Mouse (Mus musculus) hindbrain, embryonic 13.5 days (tissue): ENCODE results near the gene Tprn. TPM values are rescaled to one million over a fixed set of nuclear protein-coding genes. Genes with fewer than 3 reads are reported as not detected.
"Not testable (repeated sequence)": the region's sequence is repeated elsewhere in the genome, so short reads cannot be mapped to it uniquely, and the experiment has no call there.

Source experiments
- ATAC-seq: fragments of 200-750 bp; cut with Nextera tagmentation; 2 replicates; pipeline ENCODE4 v1.8.0; 2017; ENCODE audit warnings: moderate TSS enrichment; ENCODE audit not compliant: low FRiP score
- H3K27ac ChIP-seq: fragments of 300-500 bp; sonication (generic); 2 replicates; pipeline ENCODE4 v1.5.1; 2015; ENCODE audit warnings: inconsistent platforms, mild to moderate bottlenecking, moderate library complexity
- H3K27me3 ChIP-seq: fragments of 300-500 bp; sonication (generic); 2 replicates; pipeline ENCODE4 v1.6.1; 2015; ENCODE audit warnings: mild to moderate bottlenecking, inconsistent platforms
- H3K36me3 ChIP-seq: fragments of 300-500 bp; sonication (generic); 2 replicates; pipeline ENCODE4 v1.6.1; 2015; ENCODE audit warnings: mild to moderate bottlenecking, inconsistent platforms
- H3K4me1 ChIP-seq: fragments of 300-500 bp; sonication (generic); replicated peaks from 2 replicates; pipeline ENCODE4 v1.6.1; 2015; ENCODE audit warnings: inconsistent platforms
- H3K4me2 ChIP-seq: fragments of 300-500 bp; sonication (generic); 2 replicates; pipeline ENCODE4 v1.6.1; 2015; ENCODE audit warnings: inconsistent platforms, mild to moderate bottlenecking, moderate library complexity
- H3K4me3 ChIP-seq: fragments of 300-500 bp; sonication (generic); 2 replicates; pipeline ENCODE4 v1.5.1; 2015; ENCODE audit warnings: mild to moderate bottlenecking, inconsistent platforms
- H3K9ac ChIP-seq: fragments of 300-500 bp; sonication (generic); 2 replicates; pipeline ENCODE4 v1.6.1; 2015; ENCODE audit warnings: mild to moderate bottlenecking, inconsistent platforms
- H3K9me3 ChIP-seq: fragments of 300-500 bp; sonication (generic); 2 replicates; pipeline ENCODE4 v1.6.1; 2016; ENCODE audit warnings: inconsistent platforms
- WGBS: fragments of 180-500 bp; shearing (Covaris S2); methylation state at CpG from one replicate; pipeline ENCODE4 v1.1.7; 2015; 5-methylcytosine and 5-hydroxymethylcytosine counted together
- polyA plus RNA-seq: library from polyadenylated mRNA; unstranded; fragments of >200 nt; fragmentation: Nextera tagmentation; extraction: Ambion mirVana; gene quantifications from 2 replicates; pipeline ENCODE4 v1.2.1, GENCODE M21; 2015

The Tprn gene
- polyA plus RNA-seq, 1 experiment from 2014 or later = 17.6 TPM

DNA sequence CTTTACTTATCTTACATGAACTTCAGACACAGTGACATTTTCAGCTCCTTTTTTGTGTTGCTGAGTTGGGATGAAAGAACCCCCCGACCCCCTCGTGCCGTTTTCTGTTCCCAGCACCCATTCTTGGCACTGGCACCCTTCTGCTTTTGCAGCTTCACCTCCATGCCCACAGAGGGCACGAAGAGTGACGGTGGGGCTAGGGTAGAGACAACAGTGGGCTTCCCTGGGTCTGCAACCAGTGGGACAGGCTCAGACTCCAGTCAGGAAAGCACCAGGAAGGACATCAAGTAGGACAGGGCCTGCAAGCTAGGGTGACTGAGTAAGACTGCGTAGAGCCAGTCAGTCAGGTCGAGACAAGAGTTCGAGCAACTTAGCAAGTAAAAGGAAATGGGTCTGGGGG is 22.1 kb upstream of the Tprn start:
- H3K36me3 ChIP-seq = peaks cover 9% of the 10 kb centered on the region
- ATAC-seq = peak; percentile 14
- H3K4me1 ChIP-seq = peaks cover 42% of the 10 kb centered on the region
- H3K27me3 ChIP-seq = peaks cover 37% of the 10 kb centered on the region
- peak overlapping the region; percentile 68 for H3K27ac ChIP-seq
- no peaks in the 10 kb centered on the region for H3K9me3 ChIP-seq
- 53% methylated on average over 8 of the region's 8 CpGs for WGBS
- H3K9ac ChIP-seq = peak overlapping the region; percentile 90
- H3K4me3 ChIP-seq = peak overlapping the region; percentile 70
- H3K4me2 ChIP-seq = peak overlapping the region; percentile 89

DNA sequence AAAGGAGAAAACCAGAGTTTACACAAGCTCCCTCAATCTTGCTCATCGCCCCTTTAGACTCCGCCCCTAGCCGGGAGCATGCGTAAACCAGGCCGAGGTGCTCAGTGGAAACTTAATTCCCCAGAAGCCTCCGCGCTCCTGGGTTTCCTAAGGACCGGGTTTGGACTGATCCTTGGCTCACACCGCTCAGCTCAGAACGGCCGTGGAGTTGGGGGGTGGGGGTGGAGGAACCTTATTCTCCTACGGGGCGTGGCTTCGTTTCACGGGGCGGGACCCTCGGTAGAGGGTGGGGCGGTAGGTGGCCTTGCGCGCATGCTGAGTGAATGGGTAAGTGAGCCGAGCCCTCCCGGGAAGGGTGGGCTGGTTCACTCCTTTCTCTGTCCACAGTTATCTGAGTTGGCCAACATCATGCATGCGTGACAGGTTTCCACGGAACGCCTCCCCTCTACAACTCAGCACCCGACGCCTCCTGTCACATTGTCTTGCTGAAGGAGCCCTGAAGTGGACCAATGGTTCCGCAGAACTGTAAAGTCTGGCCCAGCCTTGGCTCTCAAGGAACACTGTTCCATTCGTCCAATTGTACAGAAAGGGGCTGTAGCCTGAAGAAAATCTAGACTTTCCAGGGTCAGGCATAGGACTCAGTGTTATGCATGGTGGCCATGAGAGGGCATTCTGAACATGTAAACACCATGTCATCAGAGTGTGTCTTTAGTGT is 21.5 kb upstream of the Tprn start:
- H3K4me2 ChIP-seq = peak overlapping the region; percentile 89
- ATAC-seq = peak; percentile 60
- WGBS = 1% methylated on average over 29 of the region's 29 CpGs
- H3K27me3 ChIP-seq = peaks cover 33% of the 10 kb centered on the region
- H3K9ac ChIP-seq = peak overlapping the region; percentile 90
- peak overlapping the region; percentile 78 for H3K27ac ChIP-seq
- peak overlapping the region; percentile 70 for H3K4me3 ChIP-seq
- H3K4me1 ChIP-seq = peaks cover 42% of the 10 kb centered on the region
- peaks cover 14% of the 10 kb centered on the region for H3K36me3 ChIP-seq
- H3K9me3 ChIP-seq = no peaks in the 10 kb centered on the region

DNA sequence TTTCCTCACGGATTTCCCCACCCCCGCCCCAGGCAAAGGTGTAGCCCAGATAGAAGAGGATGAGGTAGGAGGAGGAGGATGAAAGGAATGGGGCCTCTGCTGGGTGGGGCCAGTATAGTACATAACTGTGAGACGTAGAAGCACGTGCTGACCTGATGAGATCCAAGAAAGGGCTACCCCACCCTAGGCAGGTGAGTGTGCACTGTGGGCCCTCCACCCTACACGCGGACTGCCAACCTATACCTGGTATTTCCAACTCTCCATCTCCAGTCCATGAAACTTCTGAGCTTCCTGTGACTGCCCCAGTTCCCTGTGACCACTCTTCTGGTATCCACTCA is 21.0 kb upstream of the Tprn start:
- Histone ChIP-seq H3K4me1 (peaks cover 42% of the 10 kb centered on the region), H3K4me3 (peak overlapping the region; percentile 70), H3K36me3 (peaks cover 19% of the 10 kb centered on the region), H3K9me3 (no peaks in the 10 kb centered on the region), H3K27ac (peak overlapping the region; percentile 78), H3K27me3 (peaks cover 28% of the 10 kb centered on the region), H3K9ac (peak overlapping the region; percentile 90), H3K4me2 (peak overlapping the region; percentile 89)
- 18% methylated on average over 6 of the region's 6 CpGs for WGBS
- ATAC-seq = peak; percentile 40

DNA sequence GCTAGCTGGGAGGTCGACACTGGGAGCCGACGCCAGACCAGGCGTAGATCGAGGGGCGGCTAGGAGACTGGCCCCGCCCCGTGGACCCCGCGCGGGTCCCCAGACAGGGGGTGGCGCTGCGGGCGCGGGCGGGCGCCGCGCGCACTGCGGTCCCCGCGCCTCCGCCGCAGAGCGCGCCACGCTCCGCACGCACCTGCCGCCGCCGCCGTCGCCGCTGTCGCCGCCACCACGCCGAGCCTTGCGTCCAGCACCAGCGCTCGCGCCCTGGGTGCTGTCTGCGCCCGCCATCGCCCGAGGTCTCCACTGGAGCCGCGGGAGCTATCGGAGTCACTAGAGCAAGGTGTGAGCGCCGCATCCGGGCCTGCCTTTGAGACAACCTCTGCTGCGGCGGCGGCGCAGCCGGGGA is 20.3 kb upstream of the Tprn start, which contains the start of the genes Rnf208 and Cysrt1:
Gene Rnf208, plus strand, starts transcription at position 155 of the 406 bp plus-strand sequence.
Gene Cysrt1, minus strand, starts transcription at position 352 of the 406 bp plus-strand sequence.
- peaks cover 22% of the 10 kb centered on the region for H3K27me3 ChIP-seq
- 0% methylated on average over 45 of the region's 59 CpGs for WGBS
- ATAC-seq = peak; percentile 52

DNA sequence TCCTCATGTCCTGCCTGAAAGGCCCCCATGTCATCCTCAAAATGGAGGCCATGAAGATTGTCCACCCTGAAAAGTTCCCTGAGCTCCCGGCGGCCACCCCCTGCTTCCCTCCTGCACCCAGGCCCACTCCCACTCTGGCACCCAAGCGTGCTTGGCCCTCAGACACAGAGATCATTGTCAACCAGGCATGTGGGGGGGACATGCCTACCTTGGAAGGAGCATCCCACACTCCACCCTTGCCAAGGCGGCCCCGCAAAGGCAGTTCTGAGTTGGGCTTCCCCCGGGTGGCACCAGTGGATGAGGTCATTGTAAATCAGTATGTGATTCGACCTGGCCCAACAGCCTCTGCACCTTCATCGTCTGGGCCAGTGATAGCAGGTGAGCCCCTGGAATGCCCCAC is 19.1 kb upstream of the Tprn start:
- Histone ChIP-seq H3K27me3 (peaks cover 10% of the 10 kb centered on the region; the same call in 1 of the 2 replicates), H3K4me2 (peak overlapping the region; percentile 89), H3K36me3 (peaks cover 38% of the 10 kb centered on the region), H3K9me3 (no peaks in the 10 kb centered on the region), H3K9ac (peak overlapping the region; percentile 90), H3K27ac (no peak overlapping the region), H3K4me3 (peak overlapping the region; percentile 70), H3K4me1 (peaks cover 42% of the 10 kb centered on the region)
- 81% methylated on average over 8 of the region's 8 CpGs for WGBS
- no peak for ATAC-seq

More for the DNA sequence above, 20.3 kb upstream of the Tprn start, which contains the start of the genes Rnf208 and Cysrt1:
- Histone ChIP-seq H3K36me3 (peaks cover 26% of the 10 kb centered on the region), H3K9me3 (no peaks in the 10 kb centered on the region), H3K4me2 (peak within 1 kb of the TSS; percentile 89), H3K27ac (peak within 1 kb of the TSS; percentile 78), H3K9ac (peak within 1 kb of the TSS; percentile 90), H3K4me1 (peaks cover 42% of the 10 kb centered on the region), H3K4me3 (peak within 1 kb of the TSS; percentile 70)

DNA sequence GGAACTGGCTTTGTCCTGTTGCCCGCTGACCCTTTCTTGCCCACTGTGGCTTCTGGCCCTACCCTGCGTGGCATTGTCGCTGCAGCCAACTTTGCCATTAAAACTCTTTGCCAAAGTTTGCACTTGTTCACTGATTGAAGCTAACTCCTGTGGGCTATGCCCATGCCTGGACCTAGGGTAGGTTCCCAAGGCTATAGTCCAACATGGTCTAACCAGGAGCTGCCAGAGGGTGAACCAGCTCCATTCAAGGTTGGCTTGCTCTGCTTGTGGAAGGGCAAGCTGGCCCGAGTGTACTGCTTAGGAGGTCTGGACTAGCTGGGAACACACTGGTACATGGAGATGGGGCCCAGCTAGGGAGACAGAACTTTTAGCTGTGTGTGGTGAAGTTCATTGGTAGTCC is 18.3 kb upstream of the Tprn start:
- no peak for ATAC-seq
- Histone ChIP-seq H3K27ac (no peak overlapping the region), H3K9me3 (no peaks in the 10 kb centered on the region), H3K4me1 (peaks cover 42% of the 10 kb centered on the region), H3K36me3 (peaks cover 46% of the 10 kb centered on the region), H3K27me3 (peaks cover 7% of the 10 kb centered on the region; the same call in 1 of the 2 replicates), H3K9ac (no peak overlapping the region), H3K4me2 (no peak overlapping the region), H3K4me3 (no peak overlapping the region)
- WGBS = 95% methylated on average over 4 of the region's 4 CpGs

DNA sequence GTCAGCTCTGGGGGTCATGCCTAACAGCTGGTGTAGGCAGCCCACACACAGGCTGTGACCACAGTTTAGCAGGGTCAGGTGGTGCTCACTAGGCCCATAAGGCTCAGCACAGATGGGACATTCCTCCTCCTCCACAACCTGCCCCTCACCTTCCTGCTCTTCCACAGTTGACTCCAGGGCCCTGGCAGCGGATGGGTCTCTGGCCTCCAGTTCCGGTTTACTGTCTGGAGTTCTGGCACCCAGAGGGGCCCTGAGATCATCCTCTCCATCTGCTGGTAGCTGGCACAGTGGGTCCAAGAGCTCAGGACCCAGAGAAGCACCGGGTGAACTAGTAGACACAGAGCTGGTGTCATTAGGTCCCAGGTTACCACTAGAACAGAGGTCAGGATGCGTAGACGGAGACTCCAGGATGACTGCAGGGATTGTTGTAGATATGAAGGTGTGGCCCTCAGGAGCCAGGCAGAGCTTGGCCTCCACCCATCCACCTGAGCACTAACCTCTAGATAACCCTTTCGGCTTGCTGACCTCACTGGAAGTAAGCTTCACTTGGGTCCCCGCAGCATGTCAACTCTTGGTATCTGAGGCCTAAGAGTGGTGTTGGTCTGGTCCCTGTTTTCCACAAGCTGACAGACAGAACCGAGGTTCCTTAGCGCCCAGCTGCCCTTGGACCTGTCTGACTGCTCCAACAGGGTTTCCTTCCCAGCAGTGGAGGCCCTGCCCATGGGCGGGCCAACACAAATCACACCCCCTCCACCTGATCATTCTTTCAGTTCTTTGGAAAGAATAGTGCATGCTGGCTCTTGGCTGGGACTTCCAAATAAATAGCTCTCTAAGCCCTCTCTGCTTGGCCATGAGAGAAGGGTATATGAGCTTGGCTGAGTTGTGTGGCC is 16.0 kb upstream of the Tprn start, which contains the start of gene AL732309.1:
Gene AL732309.1, minus strand, starts transcription at position 681 of the 890 bp plus-strand sequence.
- no peak for ATAC-seq
- Histone ChIP-seq H3K4me3 (no peak within 1 kb of the TSS), H3K36me3 (peaks cover 69% of the 10 kb centered on the region), H3K4me1 (peaks cover 30% of the 10 kb centered on the region), H3K27me3 (0 out of 2 replicates have a peak, but pooled peaks cover 2% of the 10 kb centered on the region), H3K9ac (no peak within 1 kb of the TSS), H3K9me3 (no peaks in the 10 kb centered on the region), H3K4me2 (no peak within 1 kb of the TSS), H3K27ac (no peak within 1 kb of the TSS)
- WGBS = 93% methylated on average over 10 of the region's 10 CpGs

DNA sequence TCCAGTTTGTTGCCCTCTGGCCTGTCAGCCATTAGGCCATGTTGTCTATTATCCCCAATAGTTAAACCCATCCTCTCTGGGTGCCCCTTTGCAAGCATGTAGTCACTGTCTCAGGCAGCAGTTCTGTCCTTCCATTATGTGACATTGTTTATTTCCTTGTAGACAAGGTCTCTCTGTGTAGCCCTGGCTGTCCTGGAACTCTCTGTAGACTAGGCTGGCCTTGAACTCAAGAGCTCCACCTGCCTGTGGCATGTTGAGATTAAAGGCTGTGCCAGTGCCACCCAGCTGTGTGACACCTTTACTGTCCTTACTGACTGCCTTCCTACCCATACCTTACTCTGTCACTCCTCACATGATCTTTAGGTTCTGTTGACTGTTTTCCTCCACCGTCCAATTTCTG is 10.1 kb upstream of the Tprn start:
- H3K36me3 ChIP-seq = peaks cover 59% of the 10 kb centered on the region
- no peaks in the 10 kb centered on the region for H3K9me3 ChIP-seq

DNA sequence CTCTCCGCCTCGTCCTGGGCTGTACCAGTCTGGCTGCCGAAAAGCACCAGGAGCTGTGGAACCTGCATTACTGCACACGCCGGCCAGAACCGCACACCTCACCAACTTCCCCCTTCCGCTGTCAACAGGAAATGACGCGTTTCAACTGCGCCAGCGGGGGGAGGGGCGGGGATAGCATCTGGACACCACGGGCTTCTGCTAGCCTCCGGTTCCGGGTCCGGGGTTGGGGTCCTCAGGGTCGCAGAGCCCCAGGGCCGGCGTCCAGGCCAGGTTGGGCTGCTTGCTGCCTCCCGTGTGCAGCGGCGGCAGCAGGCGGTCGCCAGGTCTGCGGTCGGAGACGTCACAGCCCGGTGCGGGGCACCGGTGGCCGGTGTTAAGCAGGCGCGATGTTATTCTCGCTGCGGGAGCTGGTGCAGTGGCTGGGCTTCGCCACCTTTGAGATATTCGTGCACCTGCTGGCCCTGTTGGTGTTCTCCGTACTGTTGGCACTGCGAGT is 7.1 kb upstream of the Tprn start, which contains the start of gene Tmem203:
Gene Tmem203, plus strand, starts transcription at position 156 of the 496 bp plus-strand sequence.
- Histone ChIP-seq H3K4me2 (peak within 1 kb of the TSS; percentile 99), H3K27me3 (no peaks in the 10 kb centered on the region), H3K4me3 (peak within 1 kb of the TSS; percentile 95), H3K9me3 (no peaks in the 10 kb centered on the region), H3K36me3 (peaks cover 29% of the 10 kb centered on the region), H3K27ac (peak within 1 kb of the TSS; percentile 84), H3K4me1 (peaks cover 27% of the 10 kb centered on the region), H3K9ac (peak within 1 kb of the TSS; percentile 85)
- peak; percentile 90 for ATAC-seq
- 0% methylated on average over 39 of the region's 39 CpGs for whole genome bisulfite sequencing

More for the DNA sequence above, 10.1 kb upstream of the Tprn start:
- Histone ChIP-seq H3K4me3 (no peak overlapping the region), H3K27me3 (no peaks in the 10 kb centered on the region), H3K4me2 (no peak overlapping the region), H3K4me1 (peaks cover 23% of the 10 kb centered on the region), H3K27ac (no peak overlapping the region), H3K9ac (no peak overlapping the region)
- ATAC-seq = no peak
- WGBS = 97% methylated on average over 1 of the region's 1 CpGs

DNA sequence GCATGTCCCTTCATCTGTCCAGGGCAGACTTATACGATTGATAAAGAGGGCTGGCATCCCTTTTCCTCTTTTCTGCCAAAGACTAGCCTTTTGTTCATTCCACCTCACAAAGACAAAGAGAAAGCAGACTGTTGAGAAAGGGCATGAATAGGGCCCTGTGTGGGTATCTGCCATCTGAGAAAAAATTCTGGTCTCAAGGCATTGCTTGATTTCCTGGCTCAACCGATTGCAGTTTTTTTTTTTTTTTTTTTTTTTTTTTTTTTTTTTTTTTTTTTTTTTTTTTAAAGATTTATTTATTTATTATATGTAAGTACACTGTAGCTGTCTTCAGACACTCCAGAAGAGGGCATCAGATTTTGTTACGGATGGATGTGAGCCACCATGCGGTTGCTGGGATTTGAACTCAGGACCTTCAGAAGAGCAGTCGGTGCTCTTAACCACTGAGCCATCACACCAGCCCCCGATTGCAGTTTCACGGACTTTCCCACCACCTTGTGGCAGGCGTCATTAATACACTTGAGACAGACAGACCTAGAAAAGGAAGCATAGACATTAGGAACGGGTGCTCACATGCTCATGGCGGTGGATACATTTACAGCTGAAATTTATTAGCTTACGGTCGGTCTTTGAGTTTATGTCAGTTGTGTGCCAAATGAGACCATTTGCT is 5.8 kb upstream of the Tprn start:
- Histone ChIP-seq H3K36me3 (peaks cover 17% of the 10 kb centered on the region), H3K9ac (peak overlapping the region; percentile 85), H3K4me2 (peak overlapping the region; percentile 99), H3K4me1 (peaks cover 27% of the 10 kb centered on the region), H3K4me3 (peak overlapping the region; percentile 95)
- not testable (repeated sequence) for ATAC-seq, H3K9me3 ChIP-seq, H3K27me3 ChIP-seq, H3K27ac ChIP-seq
- WGBS = 63% methylated on average over 12 of the region's 12 CpGs

DNA sequence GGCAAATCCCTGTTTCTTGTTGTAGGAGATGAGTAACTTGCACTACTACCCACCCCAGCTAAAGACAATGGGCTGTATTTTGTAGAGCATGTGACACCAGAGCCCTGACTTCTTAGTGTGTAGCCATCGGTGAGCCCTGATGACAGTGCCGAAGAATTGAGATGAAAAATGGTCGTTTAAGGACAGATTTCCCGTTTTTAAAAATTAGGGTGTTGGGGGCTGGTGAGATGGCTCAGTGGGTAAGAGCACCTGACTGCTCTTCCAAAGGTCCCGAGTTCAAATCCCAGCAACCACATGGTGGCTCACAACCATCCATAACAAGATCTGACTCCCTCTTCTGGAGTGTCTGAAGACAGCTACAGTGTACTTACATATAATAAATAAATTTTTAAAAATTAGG is 5.2 kb upstream of the Tprn start:
- not testable (repeated sequence) for H3K9me3 ChIP-seq, H3K27ac ChIP-seq, H3K4me2 ChIP-seq, H3K4me3 ChIP-seq, ATAC-seq, H3K27me3 ChIP-seq, H3K9ac ChIP-seq
- 87% methylated on average over 5 of the region's 5 CpGs for WGBS
- Histone ChIP-seq H3K36me3 (peaks cover 11% of the 10 kb centered on the region; the same call in 1 of the 2 replicates), H3K4me1 (peaks cover 31% of the 10 kb centered on the region)
